Mouse (Mus musculus) neural tube, embryonic 11.5 days (tissue): ENCODE data around the gene Hist1h2ag. TPM values are rescaled to one million over a fixed set of nuclear protein-coding genes. Genes with fewer than 3 reads are reported as not detected.

Source experiments
- ATAC-seq: fragments of 200-750 bp; cut with Nextera tagmentation; 2 replicates; pipeline ENCODE4 v1.8.0; 2017; ENCODE audit warnings: moderate number of reproducible peaks, mild to moderate bottlenecking, moderate TSS enrichment, moderate library complexity; ENCODE audit not compliant: insufficient read depth, low FRiP score, low TSS enrichment
- DNase-seq: peaks from one replicate; pipeline ENCODE4 v3.0.0-alpha.2; 2015; ENCODE audit warnings: low spot score
- H3K27ac ChIP-seq: fragments of 300-500 bp; sonication (generic); 2 replicates; pipeline ENCODE4 v1.5.1; 2014; ENCODE audit warnings: low read depth, mild to moderate bottlenecking, low read length
- H3K27me3 ChIP-seq: fragments of 300-500 bp; sonication (generic); 2 replicates; pipeline ENCODE4 v1.6.1; 2014; ENCODE audit warnings: mild to moderate bottlenecking, low read length, mixed read lengths; ENCODE audit not compliant: control insufficient read depth, insufficient read depth
- H3K36me3 ChIP-seq: fragments of 300-500 bp; sonication (generic); 2 replicates; pipeline ENCODE4 v1.6.1; 2014; ENCODE audit warnings: mild to moderate bottlenecking, low read length, moderate library complexity, mixed read lengths; ENCODE audit not compliant: control insufficient read depth, insufficient read depth
- H3K4me1 ChIP-seq: fragments of 300-500 bp; sonication (generic); 2 replicates; pipeline ENCODE4 v1.6.1; 2014; ENCODE audit warnings: low read length, mixed read lengths; ENCODE audit not compliant: control insufficient read depth, insufficient read depth
- H3K4me2 ChIP-seq: fragments of 300-500 bp; sonication (generic); 2 replicates; pipeline ENCODE4 v1.6.1; 2014; ENCODE audit warnings: low read depth, mild to moderate bottlenecking, moderate library complexity
- H3K4me3 ChIP-seq: fragments of 300-500 bp; sonication (generic); 2 replicates; pipeline ENCODE4 v1.5.1; 2014; ENCODE audit warnings: low read depth, low read length
- H3K9ac ChIP-seq: fragments of 300-500 bp; sonication (generic); 2 replicates; pipeline ENCODE4 v1.6.1; 2014; ENCODE audit warnings: mild to moderate bottlenecking, low read length
- H3K9me3 ChIP-seq: fragments of 300-500 bp; sonication (generic); 2 replicates; pipeline ENCODE4 v1.6.1; 2016; ENCODE audit warnings: low read length; ENCODE audit not compliant: control insufficient read depth
- WGBS: fragments of 180-500 bp; shearing (Covaris S2); extraction: QIAGEN DNeasy Blood & Tissue Kit; methylation state at CpG from one replicate; pipeline ENCODE4 v1.1.7; 2014; 5-methylcytosine and 5-hydroxymethylcytosine counted together
- polyA plus RNA-seq: library from polyadenylated mRNA; unstranded; fragments of >200 nt; fragmentation: Nextera tagmentation; extraction: Ambion mirVana; gene quantifications from 2 replicates; pipeline ENCODE4 v1.2.1, GENCODE M21; 2014

The Hist1h2ag gene
- polyA plus RNA-seq, 1 experiment from 2014 or later: 51.6 TPM

DNA sequence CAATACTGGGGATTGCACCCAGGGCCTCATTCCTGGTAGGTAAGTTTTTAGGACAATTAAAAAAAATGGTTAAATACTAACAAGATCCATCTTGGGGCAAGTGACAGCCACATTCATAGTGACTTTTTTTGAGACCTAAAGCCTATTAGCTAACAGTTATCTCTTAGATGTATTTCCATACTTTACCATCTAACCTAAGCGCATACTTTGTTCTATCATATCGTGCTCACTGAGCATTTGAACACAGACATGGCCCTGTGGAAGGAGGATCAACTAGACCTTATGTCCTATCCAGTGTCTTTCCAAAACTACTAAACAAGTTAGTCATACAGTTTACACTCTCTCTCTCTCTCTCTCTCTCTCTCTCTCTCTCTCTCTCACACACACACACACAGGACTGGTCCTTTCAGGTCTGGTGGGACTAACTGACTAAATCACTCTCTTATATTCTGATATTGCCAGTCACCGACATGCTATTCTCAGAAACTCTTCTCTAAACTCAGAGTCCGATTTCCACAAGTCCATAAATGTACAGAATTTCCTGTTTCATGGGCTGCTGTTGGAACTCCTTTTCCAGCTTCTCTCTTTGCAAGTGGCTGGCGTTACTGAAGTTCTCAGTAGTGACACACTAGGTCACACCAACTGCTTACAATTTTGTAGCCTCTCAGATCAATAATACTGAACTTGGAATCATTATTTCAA, 8.9 kb downstream of the Hist1h2ag start:
- no peaks in the 10 kb centered on the region for H3K27me3 ChIP-seq
- peak overlapping the region; percentile 75; the same call in 1 of the 2 replicates for H3K27ac ChIP-seq
- peak overlapping the region; percentile 58 for H3K9ac ChIP-seq
- peak overlapping the region; percentile 65 for H3K4me2 ChIP-seq
- H3K36me3 ChIP-seq: no peaks in the 10 kb centered on the region
- ATAC-seq (no peak), DNase-seq (peak; percentile 26)
- H3K9me3 ChIP-seq: no peaks in the 10 kb centered on the region
- peaks cover 3% of the 10 kb centered on the region for H3K4me1 ChIP-seq
- WGBS: 55% methylated on average over 5 of the region's 5 CpGs
- peak overlapping the region; percentile 21 for H3K4me3 ChIP-seq

- H3K27me3 ChIP-seq: no peaks in the 10 kb centered on the region
- no peaks in the 10 kb centered on the region for H3K36me3 ChIP-seq
- H3K9ac ChIP-seq: no peak overlapping the region
- no peak overlapping the region for H3K4me3 ChIP-seq
- DNase-seq (no peak), ATAC-seq (no peak)
- no peak overlapping the region for H3K4me2 ChIP-seq
- no peaks in the 10 kb centered on the region for H3K9me3 ChIP-seq
- peaks cover 3% of the 10 kb centered on the region for H3K4me1 ChIP-seq
- WGBS: 19% methylated on average over 4 of the region's 4 CpGs
- no peak overlapping the region for H3K27ac ChIP-seq
Observed at GRCm38 (mm10) chr13:22030493-22030892, 12.3 kb downstream of the Hist1h2ag start.

- 32% methylated on average over 8 of the region's 8 CpGs for WGBS
- no peak overlapping the region for H3K9ac ChIP-seq
- no peaks in the 10 kb centered on the region for H3K36me3 ChIP-seq
- no peak overlapping the region for H3K4me2 ChIP-seq
- H3K4me3 ChIP-seq: no peak overlapping the region
- H3K4me1 ChIP-seq: peaks cover 3% of the 10 kb centered on the region
- no peak overlapping the region for H3K27ac ChIP-seq
- no peaks in the 10 kb centered on the region for H3K27me3 ChIP-seq
- no peaks in the 10 kb centered on the region for H3K9me3 ChIP-seq
- DNase-seq: no peak
- ATAC-seq: no peak
Observed at GRCm38 (mm10) chr13:22029928-22030327, 12.8 kb downstream of the Hist1h2ag start.

GRCm38 (mm10) chr13:22028673-22029460, 13.9 kb downstream of the Hist1h2ag start:
- no peak overlapping the region for H3K27ac ChIP-seq
- H3K4me2 ChIP-seq: peak overlapping the region; percentile 37
- H3K27me3 ChIP-seq: no peaks in the 10 kb centered on the region
- DNase-seq (peak; percentile 93), ATAC-seq (peak; percentile 80)
- no peaks in the 10 kb centered on the region for H3K36me3 ChIP-seq
- WGBS: under 1% methylated on average over 40 of the region's 40 CpGs
- no peaks in the 10 kb centered on the region for H3K9me3 ChIP-seq
- H3K4me3 ChIP-seq: peak overlapping the region; percentile 35
- H3K9ac ChIP-seq: peak overlapping the region; percentile 41
- H3K4me1 ChIP-seq: no peaks in the 10 kb centered on the region

DNA sequence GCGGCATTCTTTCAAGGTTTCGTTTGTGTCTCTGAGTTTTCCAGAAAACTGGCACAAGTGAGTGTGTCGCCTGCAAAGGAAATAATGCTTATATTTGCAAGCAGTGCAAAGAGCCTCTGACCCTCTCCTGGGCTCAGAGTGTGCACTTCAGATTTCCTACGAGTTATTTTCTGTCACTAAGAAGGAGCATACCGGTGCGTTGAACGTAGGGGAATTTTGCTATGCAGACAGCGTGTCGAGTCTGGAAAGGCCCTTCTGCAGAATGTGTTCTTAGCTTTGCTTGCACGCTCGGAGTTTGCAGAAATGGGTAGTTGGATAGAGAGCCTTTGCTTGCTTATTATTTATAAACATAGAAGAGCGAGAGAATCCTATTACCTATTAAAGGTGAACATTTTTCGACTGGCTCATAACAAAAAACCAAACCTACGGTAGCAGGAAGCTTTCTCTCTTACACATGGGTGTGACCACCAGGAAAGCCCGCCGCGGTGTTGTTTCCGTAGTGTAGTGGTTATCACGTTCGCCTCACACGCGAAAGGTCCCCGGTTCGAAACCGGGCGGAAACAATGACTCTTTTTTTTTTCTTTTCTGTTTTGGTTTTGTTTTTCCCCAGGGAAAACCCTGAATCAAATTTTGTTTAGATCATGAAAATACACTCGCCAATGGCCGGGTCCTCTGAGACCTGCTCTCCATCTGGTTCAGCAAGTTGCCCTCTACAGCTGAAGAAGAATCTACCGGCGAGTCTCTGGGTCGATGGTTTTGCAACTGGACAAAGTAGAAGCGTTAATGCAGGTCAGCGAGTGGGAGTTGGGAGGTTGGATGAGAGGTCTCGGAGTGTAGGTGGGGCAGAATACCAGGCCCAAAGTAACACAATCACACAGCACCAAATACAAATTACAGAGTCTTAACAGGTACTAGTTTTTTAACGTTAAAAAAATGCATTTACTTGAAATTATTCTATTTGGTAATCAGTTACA, 16.4 kb downstream of the Hist1h2ag start:
- Histone ChIP-seq H3K4me2 (peak overlapping the region; percentile 57), H3K27me3 (no peaks in the 10 kb centered on the region), H3K36me3 (no peaks in the 10 kb centered on the region), H3K9me3 (no peaks in the 10 kb centered on the region), H3K4me1 (no peaks in the 10 kb centered on the region), H3K4me3 (peak overlapping the region; percentile 44), H3K27ac (no peak overlapping the region), H3K9ac (peak overlapping the region; percentile 55)
- WGBS: under 1% methylated on average over 35 of the region's 35 CpGs
- DNase-seq (peak; percentile 94), ATAC-seq (0 out of 2 replicates have a peak, but pooled peaks have one; percentile 39)

DNA sequence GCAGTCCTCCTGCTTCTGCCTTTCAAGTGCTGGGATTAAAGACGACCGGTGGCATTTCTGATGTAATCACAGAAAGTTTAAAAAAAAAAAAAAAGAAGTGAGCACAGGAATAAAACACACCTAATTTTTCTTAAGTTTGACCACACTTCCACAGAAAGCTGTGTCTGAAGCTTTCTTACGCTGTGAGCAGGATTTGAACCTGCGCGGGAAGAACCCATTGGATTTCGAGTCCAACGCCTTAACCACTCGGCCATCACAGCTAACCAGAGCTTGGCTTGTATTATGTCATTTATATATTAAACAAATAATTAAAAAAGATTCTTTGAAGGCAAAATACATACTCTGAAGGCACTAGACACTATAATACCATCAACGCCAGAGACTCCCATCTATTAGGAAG, 20.5 kb downstream of the Hist1h2ag start:
- Histone ChIP-seq H3K9ac (peak overlapping the region; percentile 15; the same call in 1 of the 2 replicates), H3K27me3 (peaks cover 10% of the 10 kb centered on the region), H3K4me3 (peak overlapping the region; percentile 42), H3K4me2 (peak overlapping the region; percentile 57), H3K9me3 (no peaks in the 10 kb centered on the region), H3K27ac (no peak overlapping the region), H3K36me3 (no peaks in the 10 kb centered on the region), H3K4me1 (0 out of 2 replicates have a peak, but pooled peaks cover 3% of the 10 kb centered on the region)
- DNase-seq (peak; percentile 86), ATAC-seq (peak; percentile 64; the same call in 1 of the 2 replicates)
- under 1% methylated on average over 9 of the region's 9 CpGs for WGBS

GRCm38 (mm10) chr13:22021581-22021980, 21.2 kb downstream of the Hist1h2ag start:
- no peak overlapping the region for H3K27ac ChIP-seq
- 0 out of 2 replicates have a peak, but pooled peaks cover 3% of the 10 kb centered on the region for H3K4me1 ChIP-seq
- H3K4me2 ChIP-seq: peak overlapping the region; percentile 57
- H3K9ac ChIP-seq: peak overlapping the region; percentile 36
- 0% methylated on average over 11 of the region's 11 CpGs for WGBS
- H3K27me3 ChIP-seq: peaks cover 10% of the 10 kb centered on the region
- H3K4me3 ChIP-seq: peak overlapping the region; percentile 42
- H3K9me3 ChIP-seq: no peaks in the 10 kb centered on the region
- H3K36me3 ChIP-seq: no peaks in the 10 kb centered on the region
- no peak for DNase-seq
- ATAC-seq: no peak

GRCm38 (mm10) chr13:22020901-22021339, 21.8 kb downstream of the Hist1h2ag start:
- H3K27ac ChIP-seq: no peak overlapping the region
- no peak overlapping the region for H3K9ac ChIP-seq
- no peaks in the 10 kb centered on the region for H3K36me3 ChIP-seq
- no peaks in the 10 kb centered on the region for H3K9me3 ChIP-seq
- H3K4me1 ChIP-seq: 0 out of 2 replicates have a peak, but pooled peaks cover 3% of the 10 kb centered on the region
- ATAC-seq (peak; percentile 76), DNase-seq (peak; percentile 67)
- under 1% methylated on average over 8 of the region's 8 CpGs for WGBS
- H3K4me3 ChIP-seq: peak overlapping the region; percentile 42
- H3K4me2 ChIP-seq: peak overlapping the region; percentile 57
- H3K27me3 ChIP-seq: peaks cover 10% of the 10 kb centered on the region
